Mouse (Mus musculus) lung, adult 18-20 months (tissue): Measurements from ENCODE around the gene Gm14862.
"Not testable (repeated sequence)": the region's sequence is repeated elsewhere in the genome, so short reads cannot be mapped to it uniquely, and the experiment has no call there.

ENCODE experiments used
- DNase-seq, 2 experiments: peaks; one replicate each; pipeline ENCODE4 v3.0.0; 2022; ENCODE audit warnings: mixed read lengths in 2 of 2

Gene Gm14862

DNA sequence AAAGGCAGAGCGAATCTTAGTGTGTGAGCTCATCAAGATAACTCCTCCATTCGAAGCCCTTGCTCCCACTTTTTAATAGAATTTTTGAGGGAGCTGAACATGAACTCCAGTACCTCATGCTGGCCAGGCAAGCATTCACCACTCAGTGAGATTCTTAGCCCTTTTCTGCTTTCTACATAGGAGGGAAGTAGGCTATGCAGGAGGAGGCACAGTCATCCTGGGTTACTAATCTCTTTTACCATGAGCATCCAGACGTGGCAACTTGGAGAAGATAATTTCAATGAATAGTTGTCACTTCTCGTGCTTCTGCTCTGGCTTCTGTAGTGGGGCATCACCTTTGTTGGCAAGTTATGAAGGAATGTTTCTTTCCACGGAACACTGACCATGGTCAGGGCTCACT, at the start of gene Gm14862:
Gm14862 (minus strand) TSS at position 134 of the 400 bp plus-strand sequence.
- DNase-seq = no peak

DNA sequence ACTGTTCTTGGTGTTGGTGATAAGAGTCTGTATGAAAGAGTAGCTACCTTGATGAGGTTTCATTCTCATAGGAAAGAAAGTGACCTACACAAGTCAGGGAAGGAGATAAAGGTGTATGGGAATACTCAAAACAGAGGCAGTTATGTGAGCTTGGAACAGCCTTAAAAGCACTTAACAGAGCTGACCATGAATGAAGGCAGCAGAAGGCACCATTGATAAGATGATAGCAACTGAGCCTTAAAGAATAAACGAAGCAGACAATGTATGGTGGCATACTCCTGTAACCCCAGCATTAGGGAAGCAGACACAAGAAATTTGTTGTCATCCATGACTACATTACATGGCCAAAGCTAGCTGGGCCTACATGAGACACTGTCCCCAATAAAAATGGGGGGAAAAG, 46.8 kb upstream of the Gm14862 start:
- DNase-seq = no peak

DNA sequence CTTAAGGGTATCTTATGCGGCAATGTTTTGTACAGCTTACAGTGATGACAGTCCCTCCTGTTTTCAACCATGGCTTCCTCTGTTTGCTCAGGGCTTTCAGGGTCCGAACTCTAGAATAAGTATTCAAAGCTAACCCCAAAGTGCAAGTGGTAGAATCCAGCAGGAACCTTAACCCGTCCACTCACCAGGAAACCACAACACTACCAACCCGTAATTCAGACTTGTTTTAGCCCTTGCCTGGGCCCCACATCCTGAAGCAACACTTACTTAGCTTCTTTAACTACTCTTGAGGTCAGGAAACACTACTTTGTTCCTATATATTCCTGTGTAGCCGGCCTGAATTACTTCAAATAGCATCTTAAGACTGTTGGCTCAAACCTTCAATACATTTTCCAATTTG, 46.1 kb upstream of the Gm14862 start:
- DNase-seq = no peak

DNA sequence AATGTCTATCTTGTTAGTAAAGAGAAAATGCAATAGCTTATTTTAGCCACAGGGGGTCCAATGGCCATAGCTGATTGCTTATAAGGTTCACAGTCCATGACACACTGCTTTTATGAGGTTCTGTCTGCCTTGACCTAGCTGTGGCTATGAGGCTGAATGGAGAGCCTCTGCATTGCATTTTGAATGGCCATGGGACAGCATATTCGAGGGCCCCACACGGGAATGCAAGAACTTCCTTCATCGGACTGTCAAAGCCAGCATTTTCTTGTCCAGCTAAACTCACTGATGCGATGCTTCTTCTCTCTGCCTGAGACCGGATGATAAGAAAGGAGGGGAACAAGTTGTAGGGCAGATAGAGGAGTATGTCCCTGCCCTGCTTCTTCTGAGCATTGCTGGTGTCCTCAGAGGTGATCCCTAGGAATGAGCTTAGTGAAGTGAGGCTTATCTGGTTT, 41.7 kb upstream of the Gm14862 start:
- DNase-seq = no peak

DNA sequence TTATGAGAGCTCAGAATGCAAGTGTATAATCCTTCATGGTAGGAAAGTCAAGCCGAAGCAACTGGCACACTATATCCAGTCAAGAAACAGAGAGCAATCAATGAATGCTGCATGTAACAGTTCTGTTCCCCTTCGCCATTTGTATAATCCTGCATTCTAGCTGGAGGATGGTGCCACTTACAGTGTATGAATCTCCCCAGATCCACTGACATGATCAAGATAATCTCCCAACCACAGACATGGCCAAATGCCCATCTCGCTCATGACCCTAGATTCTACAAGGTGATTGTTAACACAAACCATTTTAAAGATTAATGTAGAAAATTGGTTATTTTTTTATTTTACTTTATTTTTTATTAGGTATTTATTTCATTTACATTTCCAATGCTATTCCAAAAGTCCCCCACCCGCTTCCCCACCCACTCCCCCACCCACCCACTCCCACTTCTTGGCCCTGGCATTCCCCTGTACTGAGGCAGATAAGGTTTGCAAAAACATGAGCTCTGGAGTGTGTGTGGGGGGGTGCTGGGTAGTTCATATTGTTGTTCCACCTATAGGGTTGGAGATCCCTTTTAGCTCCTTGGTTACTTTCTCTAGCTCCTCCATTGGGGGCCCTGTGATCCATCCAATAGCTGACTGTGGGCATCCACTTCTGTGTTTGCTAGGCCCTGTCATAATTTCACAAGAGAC, 36.6 kb upstream of the Gm14862 start:
- not testable (repeated sequence) for DNase-seq

DNA sequence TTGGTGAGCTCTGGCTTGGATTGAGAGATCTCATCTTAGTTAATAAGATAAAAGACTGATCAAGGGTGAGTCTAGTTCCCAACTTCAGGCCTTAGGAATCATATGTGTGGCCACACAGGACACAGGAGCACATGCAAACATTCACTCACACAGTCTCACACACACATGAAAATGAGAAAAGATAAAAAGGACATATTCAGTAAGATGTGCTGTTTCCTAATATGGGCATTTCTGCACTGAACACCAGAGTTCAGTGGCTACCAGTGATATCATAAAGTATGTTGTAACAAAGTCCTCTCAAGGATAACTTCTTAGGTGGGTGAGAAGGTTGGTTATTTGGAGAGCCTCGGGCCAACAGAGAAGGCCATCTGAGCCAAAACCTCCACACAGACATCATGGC, 26.8 kb upstream of the Gm14862 start, which contains the start of gene H2al1m:
H2al1m (plus strand) TSS at position 301 of the 400 bp plus-strand sequence.
- DNase-seq = not testable (repeated sequence)

DNA sequence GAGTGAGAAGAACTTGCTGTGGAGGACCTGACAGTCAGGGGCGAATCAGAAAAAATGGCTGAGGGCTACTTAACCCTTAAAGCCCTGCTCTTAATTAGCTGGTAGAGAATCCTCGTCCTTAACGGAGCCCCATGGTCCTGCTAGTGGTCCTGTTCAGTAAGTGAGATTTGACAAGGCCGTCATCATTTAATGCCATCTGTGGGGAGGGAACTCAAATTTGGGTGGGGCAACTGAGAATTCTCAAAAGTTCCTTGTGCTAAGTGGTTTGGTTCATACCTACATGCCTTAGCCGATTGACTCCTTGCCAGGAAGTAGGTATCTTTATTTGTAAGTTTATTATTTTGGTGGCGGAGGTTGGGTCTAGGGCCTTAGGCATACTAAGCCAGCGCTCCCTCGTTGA, 17.6 kb upstream of the Gm14862 start:
- no peak for DNase-seq

DNA sequence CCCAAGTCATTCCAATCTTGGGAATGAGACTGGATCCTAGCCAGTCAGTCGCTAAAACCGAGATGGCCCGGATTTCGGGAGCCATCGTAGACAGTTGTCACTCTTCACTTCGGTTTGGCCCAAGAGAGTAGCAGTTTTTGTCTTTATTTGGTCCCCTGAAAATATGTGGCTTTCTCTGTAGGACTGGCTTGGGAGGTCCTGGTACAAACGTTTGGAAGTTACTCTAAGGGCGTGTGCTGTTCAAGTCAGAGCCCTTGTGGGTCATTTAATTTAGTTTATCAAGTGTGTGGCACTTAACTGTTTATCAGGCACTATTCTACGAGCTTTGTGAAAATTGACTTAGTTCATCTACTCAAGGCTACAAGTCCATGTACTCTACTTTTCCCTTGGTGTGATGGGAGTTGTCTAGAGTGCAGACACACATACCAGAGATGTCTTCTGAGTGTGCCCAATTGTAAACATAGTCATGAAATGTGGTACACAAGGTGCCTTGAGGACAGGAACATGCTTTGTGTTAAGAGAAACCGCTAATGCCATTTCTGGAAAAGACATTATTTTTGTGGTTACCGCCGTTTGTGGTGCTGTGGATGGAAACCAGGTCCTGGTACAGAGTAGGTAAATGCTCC, 16.8 kb upstream of the Gm14862 start:
- no peak for DNase-seq

DNA sequence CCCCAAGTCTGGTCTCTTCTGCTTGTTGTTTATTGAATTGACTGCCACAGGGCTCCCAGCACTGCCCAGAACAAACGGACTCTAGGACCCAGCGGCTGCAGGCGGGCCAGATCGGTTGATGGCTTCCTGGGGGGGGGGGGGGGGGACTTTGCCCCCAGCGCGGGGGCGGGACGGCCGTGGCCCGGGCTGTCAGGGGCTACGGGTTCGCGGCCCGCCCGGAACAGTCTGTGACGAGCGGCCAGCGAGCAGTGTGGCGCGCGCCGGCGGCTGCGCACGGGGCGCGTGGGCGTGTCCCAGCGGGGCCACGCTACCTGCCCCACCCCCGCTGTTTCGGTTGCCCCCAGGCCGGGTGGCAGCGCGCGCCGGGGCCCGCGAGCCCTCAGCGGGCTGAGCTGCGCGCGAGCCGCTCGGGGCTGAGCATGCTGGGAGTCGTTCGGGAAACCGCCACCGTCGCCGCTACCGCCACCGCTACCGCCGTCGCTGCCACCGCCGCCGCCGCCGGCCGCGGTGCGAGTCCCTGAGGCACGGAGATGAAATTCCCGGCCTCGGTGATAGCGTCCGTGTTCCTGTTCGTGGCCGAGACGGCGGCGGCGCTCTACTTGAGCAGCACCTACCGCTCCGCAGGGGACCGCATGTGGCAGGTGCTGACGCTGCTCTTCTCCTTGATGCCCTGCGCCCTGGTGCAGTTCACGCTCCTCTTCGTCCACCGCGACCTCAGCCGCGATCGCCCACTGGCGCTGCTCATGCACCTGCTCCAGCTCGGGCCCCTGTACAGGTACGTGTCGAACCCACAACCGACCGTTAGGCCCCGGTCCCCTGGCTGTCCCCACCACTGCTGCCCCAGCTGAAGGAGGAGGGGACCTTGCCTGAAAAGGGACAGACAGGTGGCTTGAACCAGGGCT, 16.0 kb upstream of the Gm14862 start, which contains the start of gene Xk:
Xk (plus strand) TSS at position 297 of the 902 bp plus-strand sequence.
- peak; percentile 27 to 56 for DNase-seq

DNA sequence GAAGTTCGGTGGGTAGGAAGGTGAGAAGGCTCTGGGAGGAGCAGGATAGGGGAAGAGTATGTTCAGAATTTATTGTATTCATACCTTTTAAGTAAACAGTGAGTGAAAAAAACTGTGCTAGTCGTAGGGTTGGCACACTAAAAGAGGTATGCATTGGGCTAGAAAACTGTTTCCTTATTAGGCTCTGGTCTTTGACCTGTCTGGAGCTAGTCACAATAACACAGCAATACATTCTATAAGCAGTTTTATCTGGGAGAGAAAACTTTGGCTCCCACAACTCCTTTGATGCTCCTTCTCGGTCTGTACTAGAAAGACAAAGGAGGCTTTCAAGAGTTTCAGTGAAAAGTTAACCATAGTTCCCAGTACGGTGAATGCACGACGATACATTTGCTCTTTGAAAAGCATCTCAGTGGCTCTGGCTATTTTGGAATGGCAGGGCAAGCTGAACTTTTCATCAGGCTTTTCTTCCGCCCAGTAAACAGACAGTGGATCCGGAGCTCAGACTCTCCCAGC, 15.3 kb upstream of the Gm14862 start:
- no peak for DNase-seq

DNA sequence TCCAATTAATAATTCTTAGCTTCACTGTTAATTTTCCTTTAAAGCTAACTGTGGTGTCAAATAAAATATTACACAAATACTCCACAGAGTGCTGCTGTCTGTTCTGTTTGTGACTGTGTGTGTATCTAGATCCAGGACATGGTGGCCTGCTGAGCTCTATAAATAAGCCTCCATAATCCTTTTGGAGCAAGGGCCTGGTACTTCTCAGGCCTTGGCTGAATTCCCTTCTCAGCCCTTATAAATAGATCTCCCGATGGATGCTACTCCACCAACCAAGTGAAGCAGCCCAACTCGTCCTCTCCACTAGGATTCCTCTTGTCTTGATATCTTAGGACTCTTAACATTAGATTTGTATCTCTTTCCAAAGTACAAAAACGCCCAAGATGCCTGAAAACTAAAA, 14.4 kb upstream of the Gm14862 start:
- DNase-seq = no peak

DNA sequence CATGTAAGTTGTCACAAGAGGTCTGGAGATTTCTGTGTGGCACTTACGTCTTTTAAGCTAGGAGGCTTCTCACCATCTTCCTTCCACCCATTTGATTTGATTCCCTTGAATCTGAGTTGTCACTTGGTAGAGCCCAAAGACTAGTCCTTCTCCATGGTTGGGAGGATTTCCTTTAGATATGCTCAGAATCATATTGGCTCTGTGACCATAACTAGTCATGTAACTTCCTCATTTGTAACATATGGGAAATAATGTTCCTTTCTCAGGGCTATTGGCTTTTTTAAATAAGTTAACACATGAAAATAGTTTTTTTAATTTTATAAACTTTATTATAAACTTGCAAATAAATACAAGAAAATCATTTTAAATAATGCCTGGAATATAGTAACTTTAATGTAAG, 2.6 kb upstream of the Gm14862 start:
- no peak for DNase-seq

DNA sequence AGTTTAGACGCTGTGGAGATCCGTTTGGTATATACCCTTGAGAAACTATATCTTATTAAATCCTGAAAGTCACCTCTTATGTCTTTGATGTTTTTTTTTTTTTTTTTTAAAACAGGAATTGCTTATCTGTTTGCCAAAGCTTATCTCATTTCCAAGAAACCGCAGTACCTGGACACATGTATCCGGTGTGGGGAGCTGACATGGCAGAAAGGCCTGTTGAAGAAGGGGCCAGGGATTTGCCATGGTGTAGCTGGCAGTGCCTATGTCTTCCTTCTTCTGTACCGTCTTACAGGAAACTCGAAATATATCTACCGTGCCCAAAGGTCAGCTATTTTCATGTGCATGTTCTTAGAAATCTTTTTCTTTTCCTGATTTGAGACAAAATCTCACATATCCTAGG, 1.1 kb upstream of the Gm14862 start:
- no peak for DNase-seq

DNA sequence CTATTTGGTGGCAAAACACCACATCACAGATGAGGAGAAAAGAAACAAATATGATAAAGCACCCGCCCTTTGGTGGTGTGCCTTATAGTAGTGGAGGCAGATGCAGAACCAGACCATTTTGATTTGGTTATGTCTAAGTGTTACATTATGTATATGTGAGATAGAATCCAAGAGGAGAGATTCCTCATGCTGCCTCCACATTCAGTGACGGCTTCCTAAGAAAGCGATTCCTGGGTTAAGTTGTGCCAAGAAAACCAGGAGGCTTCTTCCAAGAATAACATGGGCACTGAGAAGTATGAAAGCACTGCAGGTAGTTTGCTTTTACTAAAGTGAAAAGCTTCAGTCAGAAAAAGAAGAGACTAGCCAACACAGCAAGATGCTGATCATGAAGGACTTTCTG, 1.8 kb downstream of the Gm14862 start:
- DNase-seq = no peak

DNA sequence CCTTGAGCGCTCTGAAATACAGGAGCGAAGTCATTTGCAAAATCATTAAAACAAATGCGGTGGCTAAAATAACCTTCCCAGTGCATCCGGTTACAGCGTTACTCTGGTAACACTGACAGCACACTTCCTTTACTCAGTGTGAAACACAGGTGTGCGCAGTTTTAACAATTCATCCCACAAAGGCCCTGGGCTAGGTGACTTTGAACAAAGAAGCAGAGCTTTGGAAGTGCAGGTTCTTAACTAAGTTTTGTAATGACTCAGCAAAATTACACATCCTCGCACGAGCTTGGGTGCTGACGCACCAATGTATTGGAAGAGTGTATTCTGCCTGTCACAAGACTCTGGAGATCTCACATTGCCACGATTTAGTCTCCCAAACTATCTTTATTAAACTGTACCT, 2.7 kb downstream of the Gm14862 start:
- DNase-seq = no peak

DNA sequence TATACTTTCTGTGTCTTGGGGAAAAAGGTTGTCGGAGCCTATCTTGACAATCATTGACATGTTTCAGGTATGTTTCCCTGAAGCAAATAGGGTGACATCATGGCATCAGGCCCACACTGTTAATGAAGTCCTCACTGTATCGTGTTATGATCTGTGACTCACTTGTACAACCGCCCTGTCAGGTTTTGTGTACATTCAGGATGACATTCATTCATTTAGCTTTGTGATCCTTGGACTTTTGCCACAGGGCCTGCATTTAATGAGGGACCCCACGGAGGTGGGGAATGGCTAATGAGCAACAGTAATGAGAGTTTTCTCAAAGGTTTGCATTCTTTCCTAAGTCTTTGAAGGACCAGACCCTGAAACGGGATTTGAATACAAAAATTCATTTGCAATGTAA, 7.8 kb downstream of the Gm14862 start:
- no peak for DNase-seq

DNA sequence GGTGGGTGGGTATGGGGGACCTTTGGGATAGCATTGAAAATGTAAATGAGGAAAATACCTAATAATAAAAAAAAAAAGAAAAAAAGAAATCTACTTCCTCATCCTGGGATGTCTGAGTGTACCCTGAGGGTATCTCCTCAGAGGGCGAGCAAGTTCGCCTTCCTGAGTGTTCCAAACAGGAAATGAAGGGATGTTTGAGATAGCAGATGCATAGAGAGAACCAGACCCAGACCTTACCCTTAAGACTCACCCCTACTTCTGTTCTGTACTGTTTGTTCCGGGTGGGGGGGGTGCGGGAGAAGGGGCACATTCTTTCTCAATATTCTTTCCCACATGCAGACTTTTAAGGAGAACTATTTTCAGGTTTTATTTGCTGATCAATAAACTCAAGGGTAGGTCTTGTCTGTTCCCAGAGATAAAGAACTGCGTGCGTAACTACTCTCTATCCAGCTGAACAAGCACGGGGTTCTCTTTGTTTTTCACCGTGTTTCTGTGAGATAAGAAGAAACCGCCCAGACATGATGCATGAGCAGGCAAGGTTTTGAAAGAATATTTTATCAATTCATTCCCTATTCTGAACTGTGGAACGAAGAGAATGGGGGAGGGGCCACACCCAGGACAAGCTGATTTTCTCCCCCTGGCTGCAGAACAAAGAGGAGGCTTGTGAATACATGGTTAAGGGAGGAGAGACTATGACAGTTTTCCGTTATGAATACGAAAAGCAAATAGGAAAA, 11.9 kb downstream of the Gm14862 start:
- DNase-seq = no peak

DNA sequence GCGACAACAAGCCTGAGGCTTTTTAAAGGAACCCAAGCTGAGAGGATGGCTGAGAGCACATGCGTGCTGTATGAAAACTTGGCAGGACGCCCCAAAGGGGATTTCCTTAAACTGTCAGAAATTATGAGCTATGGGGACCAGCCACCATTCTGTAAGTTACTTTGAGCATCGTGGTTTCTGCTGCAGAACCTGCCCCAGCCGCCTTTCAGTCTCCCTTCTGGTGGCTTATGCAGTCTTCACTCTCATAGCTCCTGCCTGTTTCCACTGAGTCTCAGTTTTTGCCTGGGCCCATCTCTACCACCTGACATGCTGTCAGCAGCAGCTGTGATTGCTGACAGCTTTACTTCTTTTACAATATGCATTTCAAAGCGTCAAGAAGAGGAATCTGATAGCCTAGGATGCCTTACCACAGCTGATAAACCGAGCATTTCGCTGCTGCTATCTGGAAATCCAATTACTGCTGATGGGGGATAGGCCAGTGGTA, 13.3 kb downstream of the Gm14862 start:
- DNase-seq = no peak

DNA sequence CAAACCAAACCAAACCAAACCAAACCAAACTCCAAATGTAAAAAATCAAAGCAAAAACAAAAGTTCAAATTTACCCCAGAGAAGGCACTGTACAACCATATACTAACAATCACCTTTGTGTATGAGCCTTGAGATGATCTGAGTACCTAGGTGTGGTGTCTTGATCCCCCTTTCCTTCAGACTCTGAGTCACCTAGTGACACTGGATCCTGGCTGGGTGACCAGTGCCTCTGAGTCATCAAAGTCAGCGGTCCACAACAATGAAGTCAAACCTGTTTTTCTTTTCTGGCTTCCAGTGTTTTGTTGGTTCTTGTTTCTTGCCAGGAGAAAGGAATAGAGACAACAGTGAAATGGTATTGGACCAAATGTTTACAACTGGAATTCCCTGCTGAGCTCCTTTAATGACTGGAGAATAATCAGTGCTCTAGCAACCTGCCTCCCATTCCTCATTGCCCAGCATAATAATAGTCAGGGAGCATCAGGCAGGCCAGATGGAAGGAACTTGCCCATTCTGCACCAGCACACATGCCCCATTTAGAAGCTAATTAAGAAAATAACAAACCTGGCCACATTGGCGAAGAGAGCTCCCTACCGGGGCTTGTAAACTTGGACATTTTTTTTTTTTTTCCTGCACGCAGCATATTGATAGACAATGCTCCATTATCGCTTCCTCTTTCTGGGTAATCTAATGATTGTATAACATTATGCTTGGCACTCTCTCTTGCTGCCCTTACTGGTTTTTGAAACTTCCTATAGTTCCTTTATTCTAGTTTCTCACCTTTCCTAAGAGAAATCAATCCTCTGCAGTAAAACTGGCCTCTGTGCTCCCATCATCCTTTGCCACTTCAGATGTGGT, 15.7 kb downstream of the Gm14862 start:
- peak in 1 of 2 experiments; percentile 21 for DNase-seq

DNA sequence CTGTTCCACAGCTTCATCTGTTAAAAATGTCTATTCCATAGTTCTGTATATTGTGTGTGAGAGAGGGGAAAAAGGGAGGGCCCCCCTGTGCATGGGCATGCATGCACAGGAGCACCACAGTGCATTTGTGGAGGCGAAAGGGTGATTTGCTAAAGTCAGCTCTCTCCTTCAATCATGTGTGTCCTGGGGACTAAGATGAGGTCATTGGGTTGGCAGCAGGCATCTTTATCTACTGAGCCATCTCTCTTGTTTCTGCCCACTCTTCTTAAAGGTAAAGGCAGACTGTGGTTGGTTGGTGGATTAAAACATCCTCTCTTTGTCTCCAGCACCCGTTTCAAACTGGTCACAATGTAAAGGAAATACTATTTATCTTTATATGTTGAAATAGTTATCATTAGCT, 29.6 kb downstream of the Gm14862 start:
- no peak for DNase-seq
